Mouse (Mus musculus): ENCODE measurements around the gene Nrp2.

DNA sequence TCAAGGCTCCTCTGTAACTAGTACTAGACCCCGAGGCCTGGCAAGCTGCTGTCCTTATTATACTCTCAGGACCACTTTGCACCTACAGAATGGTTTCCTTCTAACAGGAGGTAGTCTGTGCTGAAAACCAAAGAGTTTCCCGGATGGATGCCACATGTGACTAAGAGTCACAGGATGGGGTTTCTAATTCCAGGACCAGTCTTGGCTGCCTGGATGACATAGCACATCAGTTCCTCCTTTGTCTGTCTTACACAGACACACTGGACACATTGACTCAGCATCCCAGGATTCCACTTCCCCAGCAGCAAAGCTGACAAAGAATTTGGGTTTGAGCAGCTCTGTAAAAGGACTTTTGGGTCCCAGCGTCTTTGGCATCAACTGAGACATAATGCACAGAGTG is 17.1 kb downstream of the Nrp2 start:
- TF ChIP-seq CTCF (IDR thresholded peaks at IDR 0.05; ENCODE audit: low read depth) (no peak), EP300 (IDR thresholded peaks at IDR 0.05; ENCODE audit: low read depth) (no peak)

All from heart, postnatal 0 days (tissue).